Mouse (Mus musculus) stomach, embryonic 16.5 days (tissue): Measurements from ENCODE around the gene Zfp280b. TPM values are rescaled to one million over a fixed set of nuclear protein-coding genes. Genes with fewer than 3 reads are reported as not detected.

Source experiments
- ATAC-seq: fragments of 200-750 bp; cut with Nextera tagmentation; 2 replicates; pipeline ENCODE4 v1.8.0; 2017; ENCODE audit warnings: moderate number of reproducible peaks, moderate TSS enrichment; ENCODE audit not compliant: insufficient read depth, low FRiP score
- H3K27ac ChIP-seq: fragments of 300-500 bp; sonication (generic); 2 replicates; pipeline ENCODE4 v1.5.1; 2014; ENCODE audit warnings: low read length
- H3K27me3 ChIP-seq: fragments of 300-500 bp; sonication (generic); 2 replicates; pipeline ENCODE4 v1.6.1; 2014; ENCODE audit warnings: low read length, control low read depth, mixed read lengths; ENCODE audit not compliant: control insufficient read depth, insufficient read depth
- H3K36me3 ChIP-seq: fragments of 300-500 bp; sonication (generic); 2 replicates; pipeline ENCODE4 v1.6.1; 2014; ENCODE audit warnings: low read length; ENCODE audit not compliant: control insufficient read depth, insufficient read depth
- H3K4me1 ChIP-seq: fragments of 300-500 bp; sonication (generic); 2 replicates; pipeline ENCODE4 v1.6.1; 2014; ENCODE audit warnings: low read length, control low read depth, mixed read lengths; ENCODE audit not compliant: control insufficient read depth, insufficient read depth
- H3K4me2 ChIP-seq: fragments of 300-500 bp; sonication (generic); 2 replicates; pipeline ENCODE4 v1.6.1; 2014; ENCODE audit warnings: low read depth, low read length, mixed read lengths
- H3K4me3 ChIP-seq: fragments of 300-500 bp; sonication (generic); replicated peaks from 2 replicates; pipeline ENCODE4 v1.5.1; 2014; ENCODE audit warnings: mild to moderate bottlenecking, low read length
- H3K9ac ChIP-seq: fragments of 300-500 bp; sonication (generic); 2 replicates; pipeline ENCODE4 v1.6.1; 2014; ENCODE audit warnings: low read length
- H3K9me3 ChIP-seq: fragments of 300-500 bp; sonication (generic); replicated peaks from 2 replicates; pipeline ENCODE4 v1.6.1; 2016; ENCODE audit warnings: low read length, control low read depth; ENCODE audit not compliant: control insufficient read depth
- WGBS: fragments of 180-500 bp; shearing (Covaris S2); extraction: QIAGEN DNeasy Blood & Tissue Kit; methylation state at CpG from one replicate; pipeline ENCODE4 v1.1.7; 2014; 5-methylcytosine and 5-hydroxymethylcytosine counted together
- polyA plus RNA-seq: library from polyadenylated mRNA; unstranded; fragments of >200 nt; fragmentation: Nextera tagmentation; extraction: Ambion mirVana; gene quantifications from 2 replicates; pipeline ENCODE4 v1.2.1, GENCODE M21; 2015

The Zfp280b gene
- polyA plus RNA-seq, 1 experiment from 2014 or later: 15.9 TPM

GRCm38 (mm10) chr10:76002615-76003014 is 29.8 kb upstream of the Zfp280b start:
- Histone ChIP-seq H3K36me3 (no peaks in the 10 kb centered on the region), H3K4me3 (no peak overlapping the region), H3K4me2 (no peak overlapping the region), H3K9ac (no peak overlapping the region), H3K27ac (no peak overlapping the region), H3K27me3 (no peaks in the 10 kb centered on the region), H3K9me3 (no peaks in the 10 kb centered on the region), H3K4me1 (no peaks in the 10 kb centered on the region)
- no peak for ATAC-seq
- WGBS: 53% methylated on average over 2 of the region's 2 CpGs

GRCm38 (mm10) chr10:76003221-76003620 is 29.2 kb upstream of the Zfp280b start:
- H3K36me3 ChIP-seq: no peaks in the 10 kb centered on the region
- no peak overlapping the region for H3K9ac ChIP-seq
- no peak for ATAC-seq
- no peak overlapping the region for H3K4me3 ChIP-seq
- 88% methylated on average over 2 of the region's 2 CpGs for WGBS
- no peaks in the 10 kb centered on the region for H3K9me3 ChIP-seq
- H3K4me1 ChIP-seq: no peaks in the 10 kb centered on the region
- H3K27ac ChIP-seq: no peak overlapping the region
- no peaks in the 10 kb centered on the region for H3K27me3 ChIP-seq
- H3K4me2 ChIP-seq: no peak overlapping the region

GRCm38 (mm10) chr10:76006385-76006784 is 26.1 kb upstream of the Zfp280b start:
- Histone ChIP-seq H3K36me3 (no peaks in the 10 kb centered on the region), H3K27me3 (no peaks in the 10 kb centered on the region), H3K4me1 (no peaks in the 10 kb centered on the region), H3K4me2 (no peak overlapping the region), H3K9ac (no peak overlapping the region), H3K4me3 (no peak overlapping the region), H3K9me3 (no peaks in the 10 kb centered on the region), H3K27ac (no peak overlapping the region)
- WGBS: 86% methylated on average over 6 of the region's 6 CpGs
- ATAC-seq: no peak

- 81% methylated on average over 3 of the region's 3 CpGs for WGBS
- no peak overlapping the region for H3K9ac ChIP-seq
- H3K9me3 ChIP-seq: no peaks in the 10 kb centered on the region
- no peak for ATAC-seq
- H3K27ac ChIP-seq: no peak overlapping the region
- H3K4me3 ChIP-seq: no peak overlapping the region
- no peaks in the 10 kb centered on the region for H3K36me3 ChIP-seq
- H3K4me2 ChIP-seq: no peak overlapping the region
- H3K4me1 ChIP-seq: no peaks in the 10 kb centered on the region
- no peaks in the 10 kb centered on the region for H3K27me3 ChIP-seq
Observed at GRCm38 (mm10) chr10:76009812-76010211, 22.6 kb upstream of the Zfp280b start.

GRCm38 (mm10) chr10:76012922-76013321 is 19.5 kb upstream of the Zfp280b start:
- H3K27ac ChIP-seq: no peak overlapping the region

GRCm38 (mm10) chr10:76016886-76017285 is 15.6 kb upstream of the Zfp280b start:
- 86% methylated on average over 3 of the region's 3 CpGs for WGBS
- H3K9me3 ChIP-seq: no peaks in the 10 kb centered on the region
- ATAC-seq: no peak
- H3K4me3 ChIP-seq: no peak overlapping the region
- H3K4me1 ChIP-seq: no peaks in the 10 kb centered on the region
- H3K9ac ChIP-seq: no peak overlapping the region
- no peak overlapping the region for H3K27ac ChIP-seq
- H3K27me3 ChIP-seq: no peaks in the 10 kb centered on the region
- no peaks in the 10 kb centered on the region for H3K36me3 ChIP-seq
- H3K4me2 ChIP-seq: no peak overlapping the region

More at GRCm38 (mm10) chr10:76012922-76013321, 19.5 kb upstream of the Zfp280b start:
- Histone ChIP-seq H3K4me3 (no peak overlapping the region), H3K36me3 (no peaks in the 10 kb centered on the region), H3K4me2 (no peak overlapping the region), H3K27me3 (no peaks in the 10 kb centered on the region), H3K9me3 (no peaks in the 10 kb centered on the region), H3K9ac (no peak overlapping the region), H3K4me1 (no peaks in the 10 kb centered on the region)
- 71% methylated on average over 6 of the region's 6 CpGs for WGBS
- no peak for ATAC-seq

GRCm38 (mm10) chr10:76021728-76022127 is 10.7 kb upstream of the Zfp280b start:
- 31% methylated on average over 3 of the region's 3 CpGs for WGBS
- Histone ChIP-seq H3K4me3 (no peak overlapping the region), H3K9ac (no peak overlapping the region), H3K27me3 (no peaks in the 10 kb centered on the region), H3K4me1 (no peaks in the 10 kb centered on the region), H3K4me2 (no peak overlapping the region), H3K9me3 (no peaks in the 10 kb centered on the region), H3K36me3 (no peaks in the 10 kb centered on the region), H3K27ac (no peak overlapping the region)
- ATAC-seq: no peak

GRCm38 (mm10) chr10:76023921-76024320 is 8.5 kb upstream of the Zfp280b start:
- Histone ChIP-seq H3K9me3 (no peaks in the 10 kb centered on the region), H3K4me3 (no peak overlapping the region), H3K4me1 (no peaks in the 10 kb centered on the region), H3K9ac (no peak overlapping the region), H3K36me3 (no peaks in the 10 kb centered on the region), H3K27me3 (no peaks in the 10 kb centered on the region), H3K4me2 (no peak overlapping the region), H3K27ac (no peak overlapping the region)
- no peak for ATAC-seq
- WGBS: 85% methylated on average over 6 of the region's 6 CpGs

GRCm38 (mm10) chr10:76025470-76026190 is 6.8 kb upstream of the Zfp280b start:
- H3K27ac ChIP-seq: no peak overlapping the region
- no peak overlapping the region for H3K9ac ChIP-seq
- no peak overlapping the region for H3K4me2 ChIP-seq
- ATAC-seq: no peak
- H3K36me3 ChIP-seq: no peaks in the 10 kb centered on the region
- H3K27me3 ChIP-seq: no peaks in the 10 kb centered on the region
- H3K4me1 ChIP-seq: no peaks in the 10 kb centered on the region
- no peak overlapping the region for H3K4me3 ChIP-seq
- 92% methylated on average over 10 of the region's 10 CpGs for WGBS
- H3K9me3 ChIP-seq: no peaks in the 10 kb centered on the region
